Mouse (Mus musculus): ENCODE measurements around the gene Sorcs1.

GRCm38 (mm10) chr19:50151111-50151510 lies 527.3 kb downstream of the Sorcs1 start:
- no peak for TF ChIP-seq CTCF (IDR thresholded peaks at IDR 0.05; ENCODE audit: borderline replicate concordance, insufficient read depth, low read length)
- TF ChIP-seq POLR2A (IDR thresholded peaks at IDR 0.05; ENCODE audit: low read depth, low read length), result no peak
